Mouse (Mus musculus) cerebellum, adult 11-12 months (tissue): ENCODE measurements around the gene Tbc1d22b.
A peak's percentile ranks its signal among the peaks of the same experiment; 100 is the strongest.
"Not testable (repeated sequence)": the region's sequence is repeated elsewhere in the genome, so short reads cannot be mapped to it uniquely, and the experiment has no call there.

Source experiments
- DNase-seq: peaks from one replicate; pipeline ENCODE4 v3.0.0; 2022

Gene Tbc1d22b

GRCm38 (mm10) chr17:29549543-29550428, at the start of gene Tbc1d22b, which contains the start of gene Gm17657:
Gene Tbc1d22b (plus strand): TSS chr17:29549785.
Gene Gm17657 (minus strand): TSS chr17:29549638.
- peak; percentile 97 for DNase-seq

GRCm38 (mm10) chr17:29500243-29500740, 49.3 kb upstream of the Tbc1d22b start:
- no peak for DNase-seq

- no peak for DNase-seq
Measured at GRCm38 (mm10) chr17:29500802-29501469, 48.6 kb upstream of the Tbc1d22b start.

- DNase-seq = no peak
Measured at GRCm38 (mm10) chr17:29502005-29502668, 47.4 kb upstream of the Tbc1d22b start.

- DNase-seq = no peak
Measured at GRCm38 (mm10) chr17:29502669-29503665, 46.6 kb upstream of the Tbc1d22b start.

- no peak for DNase-seq
Measured at GRCm38 (mm10) chr17:29503700-29504099, 45.9 kb upstream of the Tbc1d22b start.

GRCm38 (mm10) chr17:29508927-29509608, 40.5 kb upstream of the Tbc1d22b start:
- no peak for DNase-seq

- DNase-seq = no peak
Measured at GRCm38 (mm10) chr17:29510691-29511090, 38.9 kb upstream of the Tbc1d22b start.

GRCm38 (mm10) chr17:29513044-29513730, 36.4 kb upstream of the Tbc1d22b start:
- no peak for DNase-seq

- DNase-seq = peak; percentile 61
Measured at GRCm38 (mm10) chr17:29514435-29514834, 35.1 kb upstream of the Tbc1d22b start.

- not testable (repeated sequence) for DNase-seq
Measured at GRCm38 (mm10) chr17:29518665-29519064, 30.9 kb upstream of the Tbc1d22b start.

- no peak for DNase-seq
Measured at GRCm38 (mm10) chr17:29519731-29520130, 29.9 kb upstream of the Tbc1d22b start.

GRCm38 (mm10) chr17:29525613-29526012, 24.0 kb upstream of the Tbc1d22b start:
- DNase-seq = no peak

- DNase-seq = no peak
Measured at GRCm38 (mm10) chr17:29528568-29529187, 20.9 kb upstream of the Tbc1d22b start.

GRCm38 (mm10) chr17:29530508-29530907, 19.1 kb upstream of the Tbc1d22b start:
- no peak for DNase-seq

GRCm38 (mm10) chr17:29531278-29531677, 18.3 kb upstream of the Tbc1d22b start:
- no peak for DNase-seq

- no peak for DNase-seq
Measured at GRCm38 (mm10) chr17:29531757-29532384, 17.7 kb upstream of the Tbc1d22b start.

GRCm38 (mm10) chr17:29533866-29534265, 15.7 kb upstream of the Tbc1d22b start:
- DNase-seq = no peak

GRCm38 (mm10) chr17:29540426-29540825, 9.2 kb upstream of the Tbc1d22b start:
- no peak for DNase-seq

- peak; percentile 66 for DNase-seq
Measured at GRCm38 (mm10) chr17:29541419-29541818, 8.2 kb upstream of the Tbc1d22b start.
